Mouse (Mus musculus) layer of hippocampus, adult 9-10 months (tissue): ENCODE data around the gene Sass6.
"Not testable (repeated sequence)": the region's sequence is repeated elsewhere in the genome, so short reads cannot be mapped to it uniquely, and the experiment has no call there.

Experiments
- DNase-seq: peaks from one replicate; pipeline ENCODE4 v3.0.0; 2022; ENCODE audit warnings: low spot score

Gene Sass6

GRCm38 (mm10) chr3:116594728-116595602 lies at the start of gene Sass6:
Gene Sass6 (plus strand): TSS chr3:116594982.
- peak; percentile 93 for DNase-seq

GRCm38 (mm10) chr3:116547430-116547829 lies 47.4 kb upstream of the Sass6 start:
- DNase-seq = no peak

GRCm38 (mm10) chr3:116551362-116551761 lies 43.4 kb upstream of the Sass6 start:
- DNase-seq = no peak

- DNase-seq = not testable (repeated sequence)
These were observed 33.5 kb upstream of the Sass6 start for GRCm38 (mm10) chr3:116561315-116561714.

- no peak for DNase-seq
These were observed 32.2 kb upstream of the Sass6 start, which contains the start of gene Lrrc39 for GRCm38 (mm10) chr3:116562408-116563094. Gene Lrrc39 (plus strand): TSS chr3:116562973.

GRCm38 (mm10) chr3:116563095-116563492 lies 31.7 kb upstream of the Sass6 start:
- DNase-seq = no peak

GRCm38 (mm10) chr3:116570628-116571027 lies 24.2 kb upstream of the Sass6 start:
- DNase-seq = no peak

GRCm38 (mm10) chr3:116577286-116577685 lies 17.5 kb upstream of the Sass6 start:
- DNase-seq = no peak

GRCm38 (mm10) chr3:116582201-116582600 lies 12.6 kb upstream of the Sass6 start:
- DNase-seq = no peak

- DNase-seq = no peak
These were observed 580 bp upstream of the Sass6 start for GRCm38 (mm10) chr3:116594076-116594727.

GRCm38 (mm10) chr3:116595603-116595991 lies 815 bp downstream of the Sass6 start:
- DNase-seq = no peak

- no peak for DNase-seq
These were observed 4.9 kb downstream of the Sass6 start for GRCm38 (mm10) chr3:116599705-116600104.

- DNase-seq = no peak
These were observed 6.2 kb downstream of the Sass6 start for GRCm38 (mm10) chr3:116601005-116601404.

- DNase-seq = no peak
These were observed 7.0 kb downstream of the Sass6 start for GRCm38 (mm10) chr3:116601781-116602180.

- DNase-seq = no peak
These were observed 9.8 kb downstream of the Sass6 start for GRCm38 (mm10) chr3:116604570-116604969.

GRCm38 (mm10) chr3:116614295-116614892 lies 19.6 kb downstream of the Sass6 start, which contains the start of gene Trmt13:
Gene Trmt13 (minus strand): TSS chr3:116614587.
- DNase-seq = peak; percentile 31

- DNase-seq = no peak
These were observed 20.7 kb downstream of the Sass6 start for GRCm38 (mm10) chr3:116615318-116616068.

- no peak for DNase-seq
These were observed 24.1 kb downstream of the Sass6 start for GRCm38 (mm10) chr3:116618855-116619254.

- no peak for DNase-seq
These were observed 26.0 kb downstream of the Sass6 start for GRCm38 (mm10) chr3:116620636-116621370.

- DNase-seq = no peak
These were observed 27.9 kb downstream of the Sass6 start for GRCm38 (mm10) chr3:116622641-116623040.

- no peak for DNase-seq
These were observed 36.7 kb downstream of the Sass6 start for GRCm38 (mm10) chr3:116631459-116631858.
